Mouse (Mus musculus) midbrain, embryonic 12.5 days (tissue): ENCODE results near the gene Tspan32. TPM values are rescaled to one million over a fixed set of nuclear protein-coding genes. Genes with fewer than 3 reads are reported as not detected.

Source experiments
- ATAC-seq: fragments of 200-750 bp; cut with Nextera tagmentation; 2 replicates; pipeline ENCODE4 v1.8.0; 2017; ENCODE audit warnings: low read depth, moderate TSS enrichment, moderate library complexity; ENCODE audit not compliant: low FRiP score
- H3K27ac ChIP-seq: fragments of 300-500 bp; sonication (generic); replicated peaks from 2 replicates; pipeline ENCODE4 v1.5.1; 2016; ENCODE audit warnings: mild to moderate bottlenecking
- H3K27me3 ChIP-seq: fragments of 300-500 bp; sonication (generic); 2 replicates; pipeline ENCODE4 v1.6.1; 2016; ENCODE audit warnings: mild to moderate bottlenecking
- H3K36me3 ChIP-seq: fragments of 300-500 bp; sonication (generic); 2 replicates; pipeline ENCODE4 v1.6.1; 2016
- H3K4me1 ChIP-seq: fragments of 300-500 bp; sonication (generic); 2 replicates; pipeline ENCODE4 v1.6.1; 2016
- H3K4me2 ChIP-seq: fragments of 300-500 bp; sonication (generic); replicated peaks from 2 replicates; pipeline ENCODE4 v1.6.1; 2016; ENCODE audit warnings: mild to moderate bottlenecking, moderate library complexity
- H3K4me3 ChIP-seq: fragments of 300-500 bp; sonication (generic); 2 replicates; pipeline ENCODE4 v1.5.1; 2016; ENCODE audit warnings: mild to moderate bottlenecking
- H3K9ac ChIP-seq: fragments of 300-500 bp; sonication (generic); replicated peaks from 2 replicates; pipeline ENCODE4 v1.6.1; 2016; ENCODE audit warnings: mild to moderate bottlenecking, moderate library complexity
- H3K9me3 ChIP-seq: fragments of 300-500 bp; sonication (generic); 2 replicates; pipeline ENCODE4 v1.6.1; 2016; ENCODE audit warnings: mild to moderate bottlenecking
- WGBS: fragments of 180-500 bp; shearing (Covaris S2); methylation state at CpG from one replicate; pipeline ENCODE4 v1.1.7; 2016; 5-methylcytosine and 5-hydroxymethylcytosine counted together
- polyA plus RNA-seq: library from polyadenylated mRNA; unstranded; fragments of >200 nt; fragmentation: Nextera tagmentation; extraction: Ambion mirVana; gene quantifications from 2 replicates; pipeline ENCODE4 v1.2.1, GENCODE M21; 2016

Gene Tspan32
- polyA plus RNA-seq: 1.5 and 1.8 TPM in 2 replicates

- Histone ChIP-seq H3K36me3 (no peaks in the 10 kb centered on the region), H3K4me2 (no peak within 1 kb of the TSS), H3K9ac (no peak within 1 kb of the TSS), H3K9me3 (no peaks in the 10 kb centered on the region), H3K27me3 (no peaks in the 10 kb centered on the region), H3K4me1 (peaks cover 9% of the 10 kb centered on the region; the same call in 1 of the 2 replicates), H3K4me3 (no peak within 1 kb of the TSS), H3K27ac (no peak within 1 kb of the TSS)
- WGBS: 77% methylated on average over 4 of the region's 4 CpGs
- no peak for ATAC-seq
These were observed at the start of gene Tspan32 for GRCm38 (mm10) chr7:143004727-143005343. TSS of gene Tspan32 (plus strand) at chr7:143005046.

- Histone ChIP-seq H3K4me1 (no peaks in the 10 kb centered on the region), H3K27me3 (peaks cover 4% of the 10 kb centered on the region), H3K27ac (no peak overlapping the region), H3K4me3 (no peak overlapping the region), H3K36me3 (no peaks in the 10 kb centered on the region), H3K4me2 (no peak overlapping the region), H3K9me3 (no peaks in the 10 kb centered on the region), H3K9ac (no peak overlapping the region)
- 83% methylated on average over 2 of the region's 2 CpGs for WGBS
- no peak for ATAC-seq
These were observed 48.8 kb upstream of the Tspan32 start for GRCm38 (mm10) chr7:142956018-142956417.

GRCm38 (mm10) chr7:142958817-142959216 is 46.0 kb upstream of the Tspan32 start:
- peaks cover 3% of the 10 kb centered on the region; the same call in 1 of the 2 replicates for H3K4me1 ChIP-seq
- H3K27ac ChIP-seq: no peak overlapping the region
- no peak for ATAC-seq
- H3K36me3 ChIP-seq: no peaks in the 10 kb centered on the region
- no peaks in the 10 kb centered on the region for H3K9me3 ChIP-seq
- 92% methylated on average over 1 of the region's 1 CpGs for WGBS
- no peak overlapping the region for H3K9ac ChIP-seq
- peaks cover 27% of the 10 kb centered on the region for H3K27me3 ChIP-seq
- H3K4me2 ChIP-seq: no peak overlapping the region
- no peak overlapping the region for H3K4me3 ChIP-seq

GRCm38 (mm10) chr7:142959752-142960151 is 45.1 kb upstream of the Tspan32 start:
- H3K27ac ChIP-seq: no peak overlapping the region
- H3K4me1 ChIP-seq: peaks cover 6% of the 10 kb centered on the region; the same call in 1 of the 2 replicates
- no peak overlapping the region for H3K4me2 ChIP-seq
- peaks cover 33% of the 10 kb centered on the region for H3K27me3 ChIP-seq
- H3K36me3 ChIP-seq: no peaks in the 10 kb centered on the region
- H3K4me3 ChIP-seq: no peak overlapping the region
- no peak overlapping the region for H3K9ac ChIP-seq
- H3K9me3 ChIP-seq: no peaks in the 10 kb centered on the region
- no peak for ATAC-seq
- WGBS: 67% methylated on average over 4 of the region's 4 CpGs

GRCm38 (mm10) chr7:142967414-142967883 is 37.4 kb upstream of the Tspan32 start:
- Histone ChIP-seq H3K27ac (no peak overlapping the region), H3K4me3 (peak overlapping the region; percentile 42), H3K36me3 (no peaks in the 10 kb centered on the region), H3K4me2 (peak overlapping the region; percentile 78), H3K9ac (peak overlapping the region; percentile 37; the same call in 1 of the 2 replicates), H3K27me3 (peaks cover 92% of the 10 kb centered on the region), H3K4me1 (peaks cover 31% of the 10 kb centered on the region), H3K9me3 (no peaks in the 10 kb centered on the region)
- 0 out of 2 replicates have a peak, but pooled peaks have one; percentile 31 for ATAC-seq
- under 1% methylated on average over 36 of the region's 36 CpGs for WGBS

- peak; percentile 62 for ATAC-seq
- Histone ChIP-seq H3K4me1 (peaks cover 31% of the 10 kb centered on the region), H3K27me3 (peaks cover 86% of the 10 kb centered on the region), H3K27ac (no peak overlapping the region), H3K36me3 (no peaks in the 10 kb centered on the region), H3K4me2 (peak overlapping the region; percentile 78), H3K9me3 (no peaks in the 10 kb centered on the region), H3K9ac (peak overlapping the region; percentile 37; the same call in 1 of the 2 replicates), H3K4me3 (peak overlapping the region; percentile 42)
- WGBS: under 1% methylated on average over 89 of the region's 90 CpGs
These were observed 36.7 kb upstream of the Tspan32 start for GRCm38 (mm10) chr7:142967884-142968808.

GRCm38 (mm10) chr7:142968809-142969511 is 35.9 kb upstream of the Tspan32 start, which contains the start of gene Ascl2:
TSS of gene Ascl2 (minus strand) at chr7:142969264.
- peaks cover 27% of the 10 kb centered on the region for H3K4me1 ChIP-seq
- no peaks in the 10 kb centered on the region for H3K36me3 ChIP-seq
- peak within 1 kb of the TSS; percentile 78 for H3K4me2 ChIP-seq
- peak within 1 kb of the TSS; percentile 37; the same call in 1 of the 2 replicates for H3K9ac ChIP-seq
- no peak within 1 kb of the TSS for H3K27ac ChIP-seq
- peaks cover 85% of the 10 kb centered on the region for H3K27me3 ChIP-seq
- peak within 1 kb of the TSS; percentile 42 for H3K4me3 ChIP-seq
- peak; percentile 64 for ATAC-seq
- 2% methylated on average over 51 of the region's 51 CpGs for WGBS
- H3K9me3 ChIP-seq: no peaks in the 10 kb centered on the region

- Histone ChIP-seq H3K27ac (no peak overlapping the region), H3K4me3 (no peak overlapping the region), H3K36me3 (no peaks in the 10 kb centered on the region), H3K27me3 (no peaks in the 10 kb centered on the region), H3K4me2 (no peak overlapping the region), H3K9ac (no peak overlapping the region), H3K4me1 (no peaks in the 10 kb centered on the region), H3K9me3 (no peaks in the 10 kb centered on the region)
- 82% methylated on average over 4 of the region's 4 CpGs for WGBS
- ATAC-seq: no peak
These were observed 22.9 kb upstream of the Tspan32 start for GRCm38 (mm10) chr7:142981908-142982307.

GRCm38 (mm10) chr7:142985146-142985545 is 19.7 kb upstream of the Tspan32 start:
- H3K9ac ChIP-seq: no peak overlapping the region
- no peaks in the 10 kb centered on the region for H3K9me3 ChIP-seq
- ATAC-seq: no peak
- H3K4me3 ChIP-seq: no peak overlapping the region
- H3K4me2 ChIP-seq: no peak overlapping the region
- no peak overlapping the region for H3K27ac ChIP-seq
- WGBS: 93% methylated on average over 4 of the region's 4 CpGs
- H3K4me1 ChIP-seq: no peaks in the 10 kb centered on the region
- H3K36me3 ChIP-seq: no peaks in the 10 kb centered on the region
- no peaks in the 10 kb centered on the region for H3K27me3 ChIP-seq

GRCm38 (mm10) chr7:142987718-142988117 is 17.1 kb upstream of the Tspan32 start:
- no peak for ATAC-seq
- Histone ChIP-seq H3K9me3 (no peaks in the 10 kb centered on the region), H3K4me2 (no peak overlapping the region), H3K4me1 (no peaks in the 10 kb centered on the region), H3K36me3 (no peaks in the 10 kb centered on the region), H3K4me3 (no peak overlapping the region), H3K27ac (no peak overlapping the region), H3K9ac (no peak overlapping the region), H3K27me3 (no peaks in the 10 kb centered on the region)
- WGBS: 88% methylated on average over 3 of the region's 3 CpGs

- Histone ChIP-seq H3K4me1 (no peaks in the 10 kb centered on the region), H3K9me3 (no peaks in the 10 kb centered on the region), H3K4me2 (no peak overlapping the region), H3K9ac (no peak overlapping the region), H3K36me3 (no peaks in the 10 kb centered on the region), H3K27ac (no peak overlapping the region), H3K4me3 (no peak overlapping the region), H3K27me3 (no peaks in the 10 kb centered on the region)
- ATAC-seq: no peak
These were observed 9.8 kb upstream of the Tspan32 start for GRCm38 (mm10) chr7:142995004-142995403.
